Mouse (Mus musculus): Measurements from ENCODE around the gene Otulin.

GRCm38 (mm10) chr15:27581640-27582039, 48.9 kb downstream of the Otulin start:
- TF ChIP-seq CTCF (IDR thresholded peaks at IDR 0.05; ENCODE audit: low read depth, low read length) (no peak), POLR2A (IDR thresholded peaks at IDR 0.05; ENCODE audit: extremely low read depth, insufficient read depth, low read length) (no peak)

Measured in liver, adult 2 months (tissue).